Mouse (Mus musculus): ENCODE measurements at regions not wholly inside any gene's neighbourhood (a gene's known extent, or its start where the extent isn't known, plus 50 kb on each side); places are given as distances from the start of the nearest gene placed in this dataset.

DNA sequence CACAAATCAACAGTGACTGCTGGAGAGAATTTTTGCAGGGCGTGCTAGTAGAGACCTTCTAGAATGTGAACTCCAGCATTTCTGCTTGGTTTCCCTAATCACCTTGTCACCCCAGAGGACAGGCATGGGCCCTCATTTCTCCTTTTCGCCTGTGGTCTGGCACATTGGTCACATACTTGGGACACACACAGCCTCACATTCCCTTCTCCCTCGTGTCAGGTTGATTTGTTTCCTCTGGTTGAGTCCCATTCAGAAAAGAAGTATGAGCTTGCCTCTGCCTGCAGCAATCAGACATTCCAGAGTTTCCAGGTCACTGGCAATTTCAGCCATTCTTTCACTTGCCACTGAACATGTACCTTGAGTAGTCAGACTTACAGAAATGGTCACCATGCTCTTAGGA lies 323.8 kb upstream of the 4931429L15Rik start:
- no peak for ATAC-seq (ENCODE audit: insufficient number of reproducible peaks, low FRiP score, low TSS enrichment)

GRCm38 (mm10) chr9:46642696-46643095 lies 322.9 kb upstream of the 4931429L15Rik start:
- ATAC-seq (ENCODE audit: insufficient number of reproducible peaks, low FRiP score, low TSS enrichment), result no peak

- peak; percentile 45 for ATAC-seq (ENCODE audit: insufficient number of reproducible peaks, low FRiP score, low TSS enrichment)
These were observed 316.6 kb upstream of the 4931429L15Rik start for GRCm38 (mm10) chr9:46636261-46637010.

GRCm38 (mm10) chr9:46633952-46634351 lies 314.2 kb upstream of the 4931429L15Rik start:
- ATAC-seq (ENCODE audit: insufficient number of reproducible peaks, low FRiP score, low TSS enrichment), result no peak

- peak; percentile 59; the same call in 1 of the 2 replicates for ATAC-seq (ENCODE audit: insufficient number of reproducible peaks, low FRiP score, low TSS enrichment)
These were observed 312.8 kb upstream of the 4931429L15Rik start for GRCm38 (mm10) chr9:46632576-46632975.

GRCm38 (mm10) chr9:46622255-46622654 lies 302.5 kb upstream of the 4931429L15Rik start:
- no peak for ATAC-seq (ENCODE audit: insufficient number of reproducible peaks, low FRiP score, low TSS enrichment)

- ATAC-seq (ENCODE audit: insufficient number of reproducible peaks, low FRiP score, low TSS enrichment), result no peak
These were observed 302.1 kb upstream of the 4931429L15Rik start for GRCm38 (mm10) chr9:46621851-46622250.

DNA sequence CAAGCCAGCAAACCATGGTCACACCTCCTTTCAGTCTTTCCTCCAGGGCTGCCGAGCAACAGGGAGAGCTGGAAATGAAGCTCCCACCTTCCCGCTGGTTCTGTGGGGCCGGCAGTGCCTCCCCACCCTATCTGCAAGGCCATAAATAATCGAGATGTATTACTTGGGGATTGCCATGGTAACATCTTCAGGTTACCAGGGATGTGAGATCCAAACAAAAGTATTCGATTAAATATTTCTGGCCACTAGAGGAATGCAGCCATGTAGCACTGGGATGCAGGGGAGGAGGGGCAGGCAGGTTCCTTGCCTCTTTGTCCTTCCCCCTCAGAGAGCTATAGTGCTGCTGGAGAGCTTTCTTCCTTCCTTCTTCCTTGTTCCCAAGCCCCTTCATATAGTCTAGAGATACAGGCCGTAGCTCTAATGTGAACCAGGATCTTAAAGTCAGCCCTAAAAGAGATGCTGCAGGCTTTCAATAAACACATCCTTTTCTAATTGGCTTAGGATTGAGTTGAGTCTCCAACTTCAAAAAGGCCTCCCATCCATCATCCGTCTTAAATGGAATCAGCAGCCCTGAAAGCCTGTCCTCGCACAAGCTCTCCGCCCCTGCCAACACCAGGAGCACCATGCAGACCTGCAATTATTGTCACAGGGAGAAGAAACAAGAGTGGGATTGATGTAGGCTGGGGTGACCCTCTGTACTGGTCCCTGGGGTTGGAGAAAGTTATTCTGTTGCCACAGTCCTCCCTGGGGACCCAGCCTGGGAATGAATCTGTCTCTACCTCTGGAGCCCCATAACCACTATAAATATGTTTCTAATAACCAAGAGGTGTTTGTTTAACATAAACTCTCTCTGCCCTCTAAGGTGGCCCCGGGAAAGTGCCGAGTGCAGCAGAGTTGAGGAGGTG lies 290.6 kb upstream of the 4931429L15Rik start:
- no peak for ATAC-seq (ENCODE audit: insufficient number of reproducible peaks, low FRiP score, low TSS enrichment)

- ATAC-seq (ENCODE audit: insufficient number of reproducible peaks, low FRiP score, low TSS enrichment), result no peak
These were observed 288.9 kb upstream of the 4931429L15Rik start for GRCm38 (mm10) chr9:46608695-46609094.

- ATAC-seq (ENCODE audit: insufficient number of reproducible peaks, low FRiP score, low TSS enrichment), result no peak
These were observed 281.0 kb upstream of the 4931429L15Rik start for GRCm38 (mm10) chr9:46600803-46601202.

- no peak for ATAC-seq (ENCODE audit: insufficient number of reproducible peaks, low FRiP score, low TSS enrichment)
These were observed 280.3 kb upstream of the 4931429L15Rik start for GRCm38 (mm10) chr9:46599931-46600708.

DNA sequence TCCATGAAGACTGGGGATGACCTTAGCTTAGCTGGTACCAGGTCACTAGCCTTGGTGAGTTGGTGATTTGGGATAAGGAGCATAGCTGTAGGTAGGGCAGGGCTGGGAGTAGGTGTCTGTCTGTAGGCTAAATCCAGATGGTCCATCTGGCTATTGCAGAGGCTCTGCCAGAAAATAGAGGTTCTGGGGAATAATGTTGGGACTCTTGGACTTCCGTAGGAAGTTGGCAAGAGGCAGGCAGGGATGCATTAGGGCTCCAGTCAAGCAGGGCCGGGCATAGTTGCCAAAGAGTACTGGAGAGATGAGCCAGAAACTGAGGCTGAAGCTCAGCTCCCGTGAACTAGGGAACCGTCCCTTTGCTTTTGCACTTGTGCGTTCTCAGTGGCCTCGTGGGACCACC lies 278.7 kb upstream of the 4931429L15Rik start:
- ATAC-seq (ENCODE audit: insufficient number of reproducible peaks, low FRiP score, low TSS enrichment), result peak; percentile 75

GRCm38 (mm10) chr9:46593444-46593843 lies 273.7 kb upstream of the 4931429L15Rik start:
- peak; percentile 59; the same call in 1 of the 2 replicates for ATAC-seq (ENCODE audit: insufficient number of reproducible peaks, low FRiP score, low TSS enrichment)

DNA sequence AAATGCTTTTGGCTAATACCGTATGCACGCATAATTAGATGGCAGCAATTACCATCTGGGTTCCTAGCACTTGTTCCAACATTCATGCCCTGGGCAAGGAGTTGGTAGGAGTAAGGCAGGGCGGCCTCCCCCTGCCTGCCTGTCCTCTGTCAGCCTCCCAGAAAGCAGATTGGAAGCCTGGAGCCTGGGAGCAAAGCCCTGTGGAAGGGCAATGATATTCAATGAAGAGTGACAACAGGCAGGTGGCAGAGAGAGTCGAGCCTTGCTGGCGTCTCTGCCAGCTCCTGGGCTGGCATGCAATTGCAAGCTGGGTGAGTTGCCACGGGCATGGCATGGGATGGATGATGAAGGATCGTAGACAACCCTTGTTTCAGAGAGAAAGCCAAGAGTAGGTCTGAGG lies 273.1 kb upstream of the 4931429L15Rik start:
- peak; percentile 92 for ATAC-seq (ENCODE audit: insufficient number of reproducible peaks, low FRiP score, low TSS enrichment)

DNA sequence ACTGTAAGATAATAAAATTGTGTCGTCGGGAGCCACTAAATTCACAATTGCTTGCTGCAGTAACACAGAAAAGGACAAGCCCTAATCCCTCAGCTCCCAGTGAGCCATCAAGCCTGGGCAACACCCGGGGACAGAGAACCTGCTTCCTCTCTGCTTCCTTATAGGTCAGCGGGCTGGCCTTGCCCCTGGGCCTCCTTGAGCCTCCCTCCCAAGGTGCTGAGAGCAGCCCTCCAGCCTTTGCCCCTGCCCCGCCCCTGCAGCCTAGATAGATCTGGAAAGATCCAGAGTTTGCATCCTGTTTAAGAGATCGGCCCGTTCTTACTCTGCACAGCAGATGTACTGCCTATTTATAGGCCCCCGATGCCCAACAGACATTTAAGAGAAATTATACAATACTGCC lies 267.0 kb upstream of the 4931429L15Rik start:
- ATAC-seq (ENCODE audit: insufficient number of reproducible peaks, low FRiP score, low TSS enrichment), result no peak

GRCm38 (mm10) chr9:46581844-46582243 lies 262.1 kb upstream of the 4931429L15Rik start:
- no peak for ATAC-seq (ENCODE audit: insufficient number of reproducible peaks, low FRiP score, low TSS enrichment)

- no peak for ATAC-seq (ENCODE audit: insufficient number of reproducible peaks, low FRiP score, low TSS enrichment)
These were observed 242.5 kb upstream of the 4931429L15Rik start for GRCm38 (mm10) chr9:46562301-46562700.

- ATAC-seq (ENCODE audit: insufficient number of reproducible peaks, low FRiP score, low TSS enrichment), result no peak
These were observed 238.7 kb upstream of the 4931429L15Rik start for GRCm38 (mm10) chr9:46558481-46558880.

GRCm38 (mm10) chr9:46557781-46558180 lies 238.0 kb upstream of the 4931429L15Rik start:
- no peak for ATAC-seq (ENCODE audit: insufficient number of reproducible peaks, low FRiP score, low TSS enrichment)

- no peak for ATAC-seq (ENCODE audit: insufficient number of reproducible peaks, low FRiP score, low TSS enrichment)
These were observed 235.4 kb upstream of the 4931429L15Rik start for GRCm38 (mm10) chr9:46555156-46555555.
